Mouse (Mus musculus) urinary bladder, postnatal 14 days (tissue): ENCODE measurements around the gene Guk1.

Source experiments
- DNase-seq: peaks from one replicate; pipeline ENCODE4 v3.0.0; 2021; ENCODE audit warnings: low spot score

Guk1 gene

GRCm38 (mm10) chr11:59210020-59210419 is 18.0 kb upstream of the Guk1 start:
- no peak for DNase-seq

- no peak for DNase-seq
Observed at GRCm38 (mm10) chr11:59209580-59209979, 17.6 kb upstream of the Guk1 start.

- peak; percentile 77 for DNase-seq
Observed at GRCm38 (mm10) chr11:59209003-59209441, 17.0 kb upstream of the Guk1 start.

- DNase-seq: peak; percentile 92
Observed at GRCm38 (mm10) chr11:59208153-59208831, 16.3 kb upstream of the Guk1 start, which contains the start of gene 2310033P09Rik. TSS of gene 2310033P09Rik (plus strand) at chr11:59208321.

GRCm38 (mm10) chr11:59202081-59202995 is 10.3 kb upstream of the Guk1 start, which contains the start of gene Mrpl55:
TSS of gene Mrpl55 (plus strand) at chr11:59202486.
- peak; percentile 96 for DNase-seq

- no peak for DNase-seq
Observed at GRCm38 (mm10) chr11:59201216-59202002, 9.4 kb upstream of the Guk1 start.

- DNase-seq: no peak
Observed at GRCm38 (mm10) chr11:59196230-59196629, 4.2 kb upstream of the Guk1 start.

- peak; percentile 91 for DNase-seq
Observed at GRCm38 (mm10) chr11:59191231-59192058, 567 bp downstream of the Guk1 start.

- no peak for DNase-seq
Observed at GRCm38 (mm10) chr11:59187706-59188105, 4.3 kb downstream of the Guk1 start.

GRCm38 (mm10) chr11:59185490-59185889 is 6.5 kb downstream of the Guk1 start:
- DNase-seq: no peak

GRCm38 (mm10) chr11:59183821-59184220 is 8.2 kb downstream of the Guk1 start:
- DNase-seq: peak; percentile 67

GRCm38 (mm10) chr11:59182864-59183331 is 9.1 kb downstream of the Guk1 start, which contains the start of gene Gjc2:
TSS of gene Gjc2 (minus strand) at chr11:59183213.
- DNase-seq: peak; percentile 75

- no peak for DNase-seq
Observed at GRCm38 (mm10) chr11:59176921-59177320, 15.1 kb downstream of the Guk1 start.

GRCm38 (mm10) chr11:59176475-59176874 is 15.5 kb downstream of the Guk1 start:
- no peak for DNase-seq

GRCm38 (mm10) chr11:59174189-59174838 is 17.7 kb downstream of the Guk1 start:
- DNase-seq: no peak

- no peak for DNase-seq
Observed at GRCm38 (mm10) chr11:59170549-59170948, 21.5 kb downstream of the Guk1 start.

GRCm38 (mm10) chr11:59169807-59170206 is 22.2 kb downstream of the Guk1 start:
- no peak for DNase-seq

GRCm38 (mm10) chr11:59165616-59166241 is 26.3 kb downstream of the Guk1 start:
- DNase-seq: no peak

GRCm38 (mm10) chr11:59164384-59164783 is 27.6 kb downstream of the Guk1 start:
- DNase-seq: no peak
